Mouse (Mus musculus) forebrain, embryonic 10.5 days (tissue): ENCODE data around the gene Clec2d. TPM values are rescaled to one million over a fixed set of nuclear protein-coding genes. Genes with fewer than 3 reads are reported as not detected.

Source experiments
- DNase-seq: peaks from one replicate; pipeline ENCODE4 v3.0.0-alpha.2; 2017; ENCODE audit warnings: low spot score; ENCODE audit errors: extremely low spot score
- H3K27ac ChIP-seq: fragments of 300-500 bp; sonication (generic); 2 replicates; pipeline ENCODE4 v1.5.1; 2016; ENCODE audit warnings: mild to moderate bottlenecking
- H3K27me3 ChIP-seq: fragments of 300-500 bp; sonication (generic); 2 replicates; pipeline ENCODE4 v1.6.1; 2016; ENCODE audit warnings: mild to moderate bottlenecking; ENCODE audit not compliant: poor library complexity, severe bottlenecking
- H3K36me3 ChIP-seq: fragments of 300-500 bp; sonication (generic); replicated peaks from 2 replicates; pipeline ENCODE4 v1.6.1; 2016; ENCODE audit warnings: mild to moderate bottlenecking, moderate library complexity
- H3K4me1 ChIP-seq: fragments of 300-500 bp; sonication (generic); 2 replicates; pipeline ENCODE4 v1.6.1; 2016
- H3K4me3 ChIP-seq: fragments of 300-500 bp; sonication (generic); 2 replicates; pipeline ENCODE4 v1.5.1; 2016; ENCODE audit warnings: mild to moderate bottlenecking, moderate library complexity
- H3K9me3 ChIP-seq: fragments of 300-500 bp; sonication (generic); 2 replicates; pipeline ENCODE4 v1.6.1; 2016; ENCODE audit warnings: mild to moderate bottlenecking, moderate library complexity
- WGBS: fragments of 180-500 bp; shearing (Covaris S2); methylation state at CpG from one replicate; pipeline ENCODE4 v1.1.7; 2016; 5-methylcytosine and 5-hydroxymethylcytosine counted together
- polyA plus RNA-seq: library from polyadenylated mRNA; unstranded; fragments of >200 nt; fragmentation: Nextera tagmentation; extraction: Ambion mirVana; gene quantifications from 2 replicates; pipeline ENCODE4 v1.2.1, GENCODE M21; 2016

Gene Clec2d
- polyA plus RNA-seq, 1 experiment from 2014 or later = not detected

- Histone ChIP-seq H3K4me1 (no peaks in the 10 kb centered on the region), H3K27ac (no peak overlapping the region), H3K36me3 (no peaks in the 10 kb centered on the region), H3K4me3 (no peak overlapping the region), H3K9me3 (no peaks in the 10 kb centered on the region), H3K27me3 (no peaks in the 10 kb centered on the region)
- no peak for DNase-seq
- WGBS = 86% methylated on average over 3 of the region's 3 CpGs
Observed at GRCm38 (mm10) chr6:129219897-129220517, 39.6 kb downstream of the Clec2d start.

DNA sequence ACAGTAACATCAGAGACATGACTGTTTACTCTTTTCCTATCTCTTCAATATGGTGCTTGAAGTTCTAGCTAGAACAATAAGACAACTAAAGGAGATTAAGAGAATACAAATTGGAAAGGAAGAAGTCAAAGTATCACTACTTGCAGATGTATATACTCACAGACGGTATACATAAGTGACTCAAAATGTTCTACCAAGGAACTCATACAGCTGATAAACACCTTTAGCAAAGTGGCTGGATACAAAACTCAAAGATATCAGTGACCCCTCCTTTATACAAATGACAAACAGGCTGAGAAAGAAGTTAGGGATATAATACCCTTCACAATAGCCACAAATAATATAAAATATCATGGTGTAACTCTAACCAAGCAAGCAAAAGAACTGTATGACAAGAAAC lies 40.6 kb downstream of the Clec2d start:
- no peak for DNase-seq
- no peak overlapping the region for H3K4me3 ChIP-seq
- H3K36me3 ChIP-seq = no peaks in the 10 kb centered on the region
- H3K27me3 ChIP-seq = no peaks in the 10 kb centered on the region
- 92% methylated on average over 1 of the region's 1 CpGs for WGBS
- H3K4me1 ChIP-seq = no peaks in the 10 kb centered on the region
- H3K9me3 ChIP-seq = no peaks in the 10 kb centered on the region
- no peak overlapping the region for H3K27ac ChIP-seq

GRCm38 (mm10) chr6:129222188-129222800 lies 41.9 kb downstream of the Clec2d start:
- no peaks in the 10 kb centered on the region for H3K4me1 ChIP-seq
- H3K9me3 ChIP-seq = no peaks in the 10 kb centered on the region
- H3K4me3 ChIP-seq = no peak overlapping the region
- no peaks in the 10 kb centered on the region for H3K36me3 ChIP-seq
- DNase-seq = no peak
- WGBS = 88% methylated on average over 3 of the region's 3 CpGs
- H3K27me3 ChIP-seq = no peaks in the 10 kb centered on the region
- no peak overlapping the region for H3K27ac ChIP-seq

GRCm38 (mm10) chr6:129223611-129224010 lies 43.2 kb downstream of the Clec2d start:
- no peak overlapping the region for H3K4me3 ChIP-seq
- no peaks in the 10 kb centered on the region for H3K27me3 ChIP-seq
- no peak overlapping the region for H3K27ac ChIP-seq
- H3K9me3 ChIP-seq = no peaks in the 10 kb centered on the region
- no peak for DNase-seq
- no peaks in the 10 kb centered on the region for H3K4me1 ChIP-seq
- WGBS = 80% methylated on average over 2 of the region's 2 CpGs
- H3K36me3 ChIP-seq = no peaks in the 10 kb centered on the region

- Histone ChIP-seq H3K9me3 (no peaks in the 10 kb centered on the region), H3K4me3 (no peak overlapping the region), H3K27me3 (no peaks in the 10 kb centered on the region), H3K4me1 (no peaks in the 10 kb centered on the region), H3K27ac (no peak overlapping the region), H3K36me3 (no peaks in the 10 kb centered on the region)
- 89% methylated on average over 1 of the region's 1 CpGs for WGBS
- no peak for DNase-seq
Observed at GRCm38 (mm10) chr6:129224090-129224489, 43.7 kb downstream of the Clec2d start.

DNA sequence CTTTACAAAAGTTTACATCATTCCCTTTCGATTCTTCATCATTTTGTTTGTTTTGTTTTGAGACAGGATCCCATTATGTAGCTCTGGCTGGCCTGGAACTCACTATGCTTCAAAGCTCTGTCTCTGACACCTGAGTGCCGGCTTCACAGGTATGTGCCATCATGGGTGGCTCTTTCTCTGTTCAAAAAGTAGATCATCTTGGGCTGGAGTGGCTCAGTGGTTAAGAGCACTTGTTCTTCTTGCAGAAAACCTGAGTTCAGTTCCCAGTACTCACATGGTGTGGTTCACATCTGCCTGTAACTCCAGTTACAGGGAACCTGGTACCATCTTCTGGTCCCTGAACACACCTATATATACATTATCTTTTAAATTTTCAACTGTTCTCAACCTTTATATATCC lies 44.7 kb downstream of the Clec2d start:
- no peaks in the 10 kb centered on the region for H3K4me1 ChIP-seq
- WGBS = 81% methylated on average over 2 of the region's 2 CpGs
- no peak for DNase-seq
- no peak overlapping the region for H3K4me3 ChIP-seq
- H3K27me3 ChIP-seq = no peaks in the 10 kb centered on the region
- no peaks in the 10 kb centered on the region for H3K36me3 ChIP-seq
- H3K27ac ChIP-seq = no peak overlapping the region
- no peaks in the 10 kb centered on the region for H3K9me3 ChIP-seq

DNA sequence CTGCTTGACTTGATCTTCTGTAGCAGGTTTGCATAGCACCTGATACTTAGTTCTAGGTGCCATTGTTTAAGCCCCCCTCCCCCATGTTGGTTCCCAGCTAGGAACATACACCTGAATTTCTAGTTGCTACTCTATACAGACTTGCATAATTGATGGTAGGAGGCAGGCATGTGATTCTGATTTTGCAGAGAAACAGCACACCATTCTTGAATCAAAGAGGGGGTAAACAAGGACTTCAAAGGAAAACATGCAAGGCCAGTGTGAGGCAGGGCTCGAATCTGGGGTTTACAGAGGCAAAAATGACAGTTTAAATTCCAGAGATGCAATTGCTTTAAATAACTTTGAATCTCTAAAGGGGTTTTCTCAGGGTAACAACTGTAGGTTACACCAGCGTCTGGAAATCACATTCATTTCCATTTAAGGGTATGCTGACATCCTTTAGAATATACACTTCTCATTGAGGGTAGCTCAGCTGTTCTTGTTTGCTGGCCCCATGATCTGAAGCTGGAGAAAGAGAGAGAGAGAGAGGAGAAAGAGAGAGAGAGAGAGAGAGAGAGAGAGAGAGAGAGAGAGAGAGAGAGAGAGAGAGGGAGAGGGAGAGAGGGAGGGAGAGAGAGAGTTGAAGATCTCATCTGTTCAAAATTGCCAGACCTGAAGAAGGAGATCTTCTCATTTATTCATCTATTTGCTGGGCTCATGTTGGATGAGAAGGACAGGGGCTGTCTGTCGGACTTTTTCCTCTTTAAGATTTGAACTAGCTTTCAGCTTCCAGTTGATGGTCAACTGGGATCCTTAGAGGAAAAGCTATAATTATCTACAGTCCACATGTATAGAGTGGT lies 48.7 kb downstream of the Clec2d start:
- no peak overlapping the region for H3K4me3 ChIP-seq
- no peak for DNase-seq
- WGBS = 70% methylated on average over 3 of the region's 3 CpGs
- H3K4me1 ChIP-seq = no peaks in the 10 kb centered on the region
- H3K27me3 ChIP-seq = no peaks in the 10 kb centered on the region
- H3K27ac ChIP-seq = no peak overlapping the region
- H3K36me3 ChIP-seq = no peaks in the 10 kb centered on the region
- no peaks in the 10 kb centered on the region for H3K9me3 ChIP-seq

- H3K36me3 ChIP-seq = no peaks in the 10 kb centered on the region
- DNase-seq = no peak
- H3K27me3 ChIP-seq = no peaks in the 10 kb centered on the region
- WGBS = 77% methylated on average over 3 of the region's 3 CpGs
- no peaks in the 10 kb centered on the region for H3K9me3 ChIP-seq
- H3K27ac ChIP-seq = no peak overlapping the region
- no peak overlapping the region for H3K4me3 ChIP-seq
- no peaks in the 10 kb centered on the region for H3K4me1 ChIP-seq
Observed at GRCm38 (mm10) chr6:129229774-129230578, 49.6 kb downstream of the Clec2d start.

DNA sequence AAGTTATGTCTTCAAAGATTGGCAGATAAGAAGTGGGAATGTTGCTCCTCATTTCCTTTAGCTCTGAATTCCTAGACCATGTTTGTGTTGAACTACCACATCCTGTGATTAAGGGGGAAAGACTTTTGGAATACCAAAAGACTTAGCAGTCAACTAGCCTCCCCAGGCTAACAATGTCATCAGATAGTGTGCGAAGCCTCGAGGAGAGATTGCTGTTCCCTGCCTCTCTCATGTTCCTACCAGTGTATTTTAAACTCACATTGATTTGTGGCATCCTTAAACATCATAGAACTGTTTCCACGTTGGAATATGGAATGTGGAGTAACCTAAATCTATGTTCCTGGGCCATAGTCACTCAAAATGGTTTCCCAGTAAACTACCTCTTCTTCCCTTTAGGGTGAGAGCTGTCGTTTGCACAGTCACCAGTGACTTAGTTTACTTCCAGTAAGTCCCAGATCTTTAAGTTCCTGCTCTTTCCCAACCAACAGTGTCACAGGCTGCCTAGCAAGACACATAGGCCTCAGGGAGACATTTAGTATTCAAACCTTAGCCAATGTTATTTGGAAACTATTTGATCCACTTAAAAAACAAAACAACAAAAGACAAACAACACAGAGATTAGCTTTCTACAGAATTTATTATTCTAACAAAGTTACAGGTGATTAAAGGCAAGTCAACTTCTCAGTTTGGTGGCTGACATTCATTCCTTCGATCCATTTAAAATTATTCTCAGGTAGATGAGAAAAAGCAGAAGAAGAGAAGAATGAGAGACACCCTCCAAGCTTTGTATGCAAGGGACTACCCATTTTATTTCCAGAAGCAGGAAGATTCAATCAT lies 51.8 kb downstream of the Clec2d start:
- H3K27me3 ChIP-seq = no peaks in the 10 kb centered on the region
- WGBS = 79% methylated on average over 5 of the region's 5 CpGs
- H3K36me3 ChIP-seq = no peaks in the 10 kb centered on the region
- DNase-seq = no peak
- no peak overlapping the region for H3K4me3 ChIP-seq
- H3K27ac ChIP-seq = no peak overlapping the region
- H3K4me1 ChIP-seq = no peaks in the 10 kb centered on the region; the same call in 1 of the 2 replicates
- H3K9me3 ChIP-seq = no peaks in the 10 kb centered on the region

GRCm38 (mm10) chr6:129232842-129233205 lies 52.4 kb downstream of the Clec2d start:
- H3K27ac ChIP-seq = no peak overlapping the region
- no peak for DNase-seq
- 86% methylated on average over 9 of the region's 9 CpGs for WGBS
- H3K27me3 ChIP-seq = no peaks in the 10 kb centered on the region
- no peak overlapping the region for H3K4me3 ChIP-seq
- H3K4me1 ChIP-seq = peaks cover 6% of the 10 kb centered on the region
- no peaks in the 10 kb centered on the region for H3K36me3 ChIP-seq
- no peaks in the 10 kb centered on the region for H3K9me3 ChIP-seq

DNA sequence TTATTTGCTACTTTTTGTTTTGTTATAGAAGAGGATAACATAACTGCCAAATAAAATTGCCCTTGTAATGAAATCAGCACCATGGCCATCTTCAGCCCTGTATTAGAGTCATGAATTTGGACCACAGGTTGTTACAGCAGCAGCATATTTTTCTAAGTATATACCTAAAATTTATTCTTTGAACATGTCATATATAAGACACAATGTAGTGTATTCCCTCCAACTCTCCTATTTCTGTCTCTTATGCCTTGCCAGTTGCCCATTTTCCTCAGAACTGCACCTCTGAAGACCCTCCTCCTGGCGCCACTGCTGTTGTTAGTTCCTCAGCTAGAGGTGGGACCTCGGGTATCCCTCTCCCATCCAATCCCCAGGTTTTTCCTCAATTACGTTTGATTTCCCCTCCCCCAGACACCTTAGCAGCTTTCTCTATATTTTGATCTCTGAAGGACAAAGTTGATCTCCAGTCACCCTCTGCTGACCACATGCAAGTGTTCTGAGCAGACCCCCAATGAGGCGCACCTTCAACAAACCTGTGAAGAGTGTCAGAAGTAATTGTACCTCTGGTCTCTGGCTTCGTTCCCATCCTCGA lies 53.0 kb downstream of the Clec2d start:
- no peaks in the 10 kb centered on the region for H3K36me3 ChIP-seq
- H3K4me3 ChIP-seq = no peak overlapping the region
- WGBS = 88% methylated on average over 6 of the region's 6 CpGs
- no peak overlapping the region for H3K27ac ChIP-seq
- no peaks in the 10 kb centered on the region for H3K27me3 ChIP-seq
- DNase-seq = no peak
- peaks cover 6% of the 10 kb centered on the region for H3K4me1 ChIP-seq
- H3K9me3 ChIP-seq = no peaks in the 10 kb centered on the region

DNA sequence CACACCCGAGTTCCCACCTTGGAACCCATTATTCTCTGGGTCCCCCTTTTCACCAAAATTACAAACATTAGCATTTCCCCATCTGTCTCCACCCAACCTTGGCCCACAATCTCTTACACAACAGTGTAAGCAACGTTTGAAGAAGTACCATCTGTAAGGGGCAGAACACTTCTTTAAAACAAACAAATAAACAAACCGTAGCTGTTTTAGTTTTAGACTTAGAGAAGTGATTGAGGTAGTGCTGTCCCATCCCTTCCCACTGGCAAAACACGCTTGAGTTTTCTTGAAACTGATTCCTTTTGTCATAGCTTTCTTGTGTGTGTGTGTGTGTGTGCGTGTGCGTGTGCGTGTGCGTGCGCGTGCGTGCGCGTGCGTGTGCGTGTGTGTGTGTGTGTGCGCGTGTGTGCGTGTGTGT lies 53.5 kb downstream of the Clec2d start:
- 90% methylated on average over 18 of the region's 18 CpGs for WGBS
- DNase-seq = no peak
- H3K27me3 ChIP-seq = no peaks in the 10 kb centered on the region

More for the DNA sequence above, 53.5 kb downstream of the Clec2d start:
- H3K4me1 ChIP-seq = peaks cover 6% of the 10 kb centered on the region
- no peak overlapping the region for H3K4me3 ChIP-seq
- no peaks in the 10 kb centered on the region for H3K36me3 ChIP-seq
- H3K27ac ChIP-seq = no peak overlapping the region
- H3K9me3 ChIP-seq = no peaks in the 10 kb centered on the region
